Mouse (Mus musculus): ENCODE data around the gene Nlrp10. TPM values are rescaled to one million over a fixed set of nuclear protein-coding genes. Genes with fewer than 3 reads are reported as not detected.

Nlrp10 gene
- total RNA-seq (2015) (1.2 and 1.4 TPM in 2 replicates), total RNA-seq (2017) (1.3 and 1.4 TPM in 2 replicates)

GRCm38 (mm10) chr7:108929726-108930393 is at the start of gene Nlrp10:
TSS of gene Nlrp10 (minus strand) at chr7:108930178.
- ATAC-seq (replicated peaks; ENCODE audit: poor library complexity), result peak; percentile 48

- ATAC-seq (replicated peaks; ENCODE audit: poor library complexity), result no peak
Measured at GRCm38 (mm10) chr7:108972273-108972672, 42.3 kb upstream of the Nlrp10 start.

GRCm38 (mm10) chr7:108968201-108968600 is 38.2 kb upstream of the Nlrp10 start:
- ATAC-seq (replicated peaks; ENCODE audit: poor library complexity), result no peak

GRCm38 (mm10) chr7:108966742-108967362 is 36.9 kb upstream of the Nlrp10 start:
- peak; percentile 95 for ATAC-seq (replicated peaks; ENCODE audit: poor library complexity)

- ATAC-seq (replicated peaks; ENCODE audit: poor library complexity), result peak; percentile 53
Measured at GRCm38 (mm10) chr7:108965968-108966367, 36.0 kb upstream of the Nlrp10 start.

GRCm38 (mm10) chr7:108957734-108958133 is 27.8 kb upstream of the Nlrp10 start:
- ATAC-seq (replicated peaks; ENCODE audit: poor library complexity), result peak; percentile 70

- peak; percentile 66 for ATAC-seq (replicated peaks; ENCODE audit: poor library complexity)
Measured at GRCm38 (mm10) chr7:108954185-108954584, 24.2 kb upstream of the Nlrp10 start.

- 0 out of 2 replicates have a peak, but pooled peaks have one; percentile 32 for ATAC-seq (replicated peaks; ENCODE audit: poor library complexity)
Measured at GRCm38 (mm10) chr7:108952801-108953200, 22.8 kb upstream of the Nlrp10 start.

GRCm38 (mm10) chr7:108950762-108951331 is 20.9 kb upstream of the Nlrp10 start:
- no peak for ATAC-seq (replicated peaks; ENCODE audit: poor library complexity)

GRCm38 (mm10) chr7:108950312-108950761 is 20.4 kb upstream of the Nlrp10 start, which contains the start of gene Tub:
TSS of gene Tub (plus strand) at chr7:108950338.
- 0 out of 2 replicates have a peak, but pooled peaks have one; percentile 12 for ATAC-seq (replicated peaks; ENCODE audit: poor library complexity)

- ATAC-seq (replicated peaks; ENCODE audit: poor library complexity), result no peak
Measured at GRCm38 (mm10) chr7:108949301-108949700, 19.3 kb upstream of the Nlrp10 start.

- no peak for ATAC-seq (replicated peaks; ENCODE audit: poor library complexity)
Measured at GRCm38 (mm10) chr7:108948611-108949010, 18.6 kb upstream of the Nlrp10 start.

GRCm38 (mm10) chr7:108944002-108944401 is 14.0 kb upstream of the Nlrp10 start:
- peak; percentile 87 for ATAC-seq (replicated peaks; ENCODE audit: poor library complexity)

- ATAC-seq (replicated peaks; ENCODE audit: poor library complexity), result no peak
Measured at GRCm38 (mm10) chr7:108941466-108941865, 11.5 kb upstream of the Nlrp10 start.

- ATAC-seq (replicated peaks; ENCODE audit: poor library complexity), result no peak
Measured at GRCm38 (mm10) chr7:108936591-108936990, 6.6 kb upstream of the Nlrp10 start.

- ATAC-seq (replicated peaks; ENCODE audit: poor library complexity), result no peak
Measured at GRCm38 (mm10) chr7:108935411-108935810, 5.4 kb upstream of the Nlrp10 start.

- ATAC-seq (replicated peaks; ENCODE audit: poor library complexity), result no peak
Measured at GRCm38 (mm10) chr7:108934836-108935235, 4.9 kb upstream of the Nlrp10 start.

- ATAC-seq (replicated peaks; ENCODE audit: poor library complexity), result peak; percentile 92
Measured at GRCm38 (mm10) chr7:108933794-108934731, 4.1 kb upstream of the Nlrp10 start, which contains the start of gene Eif3f. TSS of gene Eif3f (plus strand) at chr7:108934417.

GRCm38 (mm10) chr7:108928280-108929188 is 1.4 kb downstream of the Nlrp10 start:
- no peak for ATAC-seq (replicated peaks; ENCODE audit: poor library complexity)

- ATAC-seq (replicated peaks; ENCODE audit: poor library complexity), result peak; percentile 74
Measured at GRCm38 (mm10) chr7:108927043-108927442, 2.9 kb downstream of the Nlrp10 start.
